Mouse (Mus musculus): ENCODE measurements around the gene Cd200r3.

GRCm38 (mm10) chr16:44984111-44984510, 40.6 kb downstream of the Cd200r3 start:
- TF ChIP-seq CTCF (IDR thresholded peaks at IDR 0.05; ENCODE audit: extremely low read depth, insufficient read depth, low read length) (no peak), POLR2A (IDR thresholded peaks at IDR 0.05; ENCODE audit: extremely low read depth, insufficient read depth, low read length) (no peak)

Data from cortical plate, adult 2 months (tissue).